Mouse (Mus musculus) embryo, embryonic 10 days (tissue): ENCODE measurements at regions not wholly inside any gene's neighbourhood (a gene's known extent, or its start where the extent isn't known, plus 50 kb on each side); places are given as distances from the start of the nearest gene placed in this dataset.

Source experiments
- DNase-seq: peaks from one replicate; pipeline ENCODE4 v3.0.0-alpha.2; 2015; ENCODE audit warnings: low spot score

GRCm38 (mm10) chr1:136781561-136782025 lies 156.9 kb downstream of the Zfp281 start:
- peak; percentile 59 for DNase-seq

GRCm38 (mm10) chr1:136782261-136782660 lies 157.6 kb downstream of the Zfp281 start:
- DNase-seq, result peak; percentile 74

GRCm38 (mm10) chr1:136784178-136784577 lies 159.5 kb downstream of the Zfp281 start:
- DNase-seq, result no peak

- DNase-seq, result peak; percentile 53
These were observed 164.3 kb downstream of the Zfp281 start for GRCm38 (mm10) chr1:136788979-136789513.

- DNase-seq, result no peak
These were observed 166.9 kb downstream of the Zfp281 start for GRCm38 (mm10) chr1:136791641-136792040.
